Mouse (Mus musculus) myocyte (in vitro differentiated cells): ENCODE data around the gene Thap8. TPM values are rescaled to one million over a fixed set of nuclear protein-coding genes. Genes with fewer than 3 reads are reported as not detected.

Source experiments
- H3K27me3 ChIP-seq: one replicate; pipeline ENCODE4 v1.6.1; 2011; ENCODE audit not compliant: control insufficient read depth, insufficient read depth, insufficient read length
- H3K36me3 ChIP-seq: one replicate; pipeline ENCODE4 v1.6.1; 2011; ENCODE audit not compliant: control insufficient read depth, insufficient read depth
- H3K4me2 ChIP-seq: one replicate; pipeline ENCODE4 v1.6.1; 2011; ENCODE audit warnings: low read depth, control low read depth
- H3K4me3 ChIP-seq: one replicate; pipeline ENCODE4 v1.5.1; 2011; ENCODE audit warnings: mild to moderate bottlenecking, control low read depth, moderate library complexity
- H3K79me2 ChIP-seq: one replicate; pipeline ENCODE4 v1.6.1; 2011; ENCODE audit not compliant: control insufficient read depth, insufficient read depth
- H3ac ChIP-seq: one replicate; pipeline ENCODE4 v1.6.1; 2011; ENCODE audit not compliant: control insufficient read depth, insufficient read length
- E2F4 ChIP-seq: IDR thresholded peaks from one replicate; pipeline ENCODE4 v1.6.1; 2011; ENCODE audit warnings: mild to moderate bottlenecking, control low read depth, moderate library complexity; ENCODE audit not compliant: insufficient read depth
- MYOD1 ChIP-seq, 3 experiments: IDR thresholded peaks; one replicate each; pipeline ENCODE4 v1.6.1; 2011; ENCODE audit warnings: control low read depth in 2 of 3, low read depth in 2 of 3, mild to moderate bottlenecking in 2 of 3, moderate library complexity in 1 of 3; ENCODE audit not compliant: insufficient read length in 2 of 3, control insufficient read depth in 1 of 3
- POLR2A ChIP-seq: IDR thresholded peaks from one replicate; pipeline ENCODE4 v1.6.1; 2011; ENCODE audit warnings: low read depth, mild to moderate bottlenecking, control low read depth, moderate library complexity; ENCODE audit not compliant: insufficient read length
- POLR2AphosphoS2 ChIP-seq: IDR thresholded peaks from one replicate; pipeline ENCODE4 v1.6.1; 2011; ENCODE audit warnings: low read depth, control low read depth; ENCODE audit not compliant: insufficient read length
- REST ChIP-seq: IDR thresholded peaks from one replicate; pipeline ENCODE4 v1.6.1; 2011; ENCODE audit warnings: mild to moderate bottlenecking, control low read depth, moderate library complexity; ENCODE audit not compliant: insufficient read depth, insufficient read length
- SRF ChIP-seq: IDR thresholded peaks from one replicate; pipeline ENCODE4 v1.6.1; 2011; ENCODE audit warnings: low read depth; ENCODE audit not compliant: control insufficient read depth, insufficient read length
- TCF3 ChIP-seq: IDR thresholded peaks from one replicate; pipeline ENCODE4 v1.6.1; 2011; ENCODE audit warnings: low read depth, control low read depth; ENCODE audit not compliant: insufficient read length
- USF1 ChIP-seq: IDR thresholded peaks from one replicate; pipeline ENCODE4 v1.6.1; 2011; ENCODE audit warnings: low read depth, mild to moderate bottlenecking, control low read depth, moderate library complexity
- polyA plus RNA-seq: library from polyadenylated mRNA; unstranded; fragments of >200 nt; fragmentation: generic; extraction: Trizol; gene quantifications from one replicate; pipeline ENCODE4 v1.2.1, GENCODE M21; 2012; ENCODE audit warnings: missing spikeins

The Thap8 gene
- polyA plus RNA-seq, 1 experiment: 0.02 TPM

GRCm38 (mm10) chr7:30339432-30340109, 59.7 kb downstream of the Thap8 start:
- Histone ChIP-seq H3ac (no peak overlapping the region), H3K27me3 (peaks cover 46% of the 10 kb centered on the region), H3K79me2 (no peaks in the 10 kb centered on the region), H3K4me3 (no peak overlapping the region), H3K4me2 (no peak overlapping the region), H3K36me3 (no peaks in the 10 kb centered on the region)
- no peak for TF ChIP-seq TCF3
- no peak for TF ChIP-seq SRF
- TF ChIP-seq REST: no peak
- no peak for TF ChIP-seq POLR2AphosphoS2
- no peak for TF ChIP-seq POLR2A
- no peak for TF ChIP-seq MYOD1 (IDR thresholded peaks at IDR 0.05; ENCODE audit: control insufficient read depth in 1 of 3, insufficient read length in 2 of 3, low read depth in 2 of 3)
- no peak for TF ChIP-seq USF1
- TF ChIP-seq E2F4: no peak

Other genes with a start within 250 kb of the Thap8 start
- gene Zfp14, start 228.7 kb upstream of the Thap8 start, polyA plus RNA-seq: 0.97 TPM
- 2.8 TPM for gene Zfp82, start 207.2 kb upstream of the Thap8 start, polyA plus RNA-seq
- 0.32 TPM for gene Gm26920, start 189.7 kb upstream of the Thap8 start, polyA plus RNA-seq
- gene Zfp566, start 189.6 kb upstream of the Thap8 start, polyA plus RNA-seq: 4.3 TPM
- gene Zfp260, start 185.3 kb upstream of the Thap8 start, polyA plus RNA-seq: 11.3 TPM
- 1.1 TPM for gene Zfp382, start 158.2 kb upstream of the Thap8 start, polyA plus RNA-seq
- 13.2 TPM for gene Zfp146, start 110.3 kb upstream of the Thap8 start, polyA plus RNA-seq
- 112 TPM for gene Cox7a1, start 96.0 kb upstream of the Thap8 start, polyA plus RNA-seq
- 622 TPM for gene Capns1, start 81.3 kb upstream of the Thap8 start, polyA plus RNA-seq
- gene Polr2i, start 48.1 kb upstream of the Thap8 start, polyA plus RNA-seq: 174 TPM
- 147 TPM for gene Tbcb, start 47.8 kb upstream of the Thap8 start, polyA plus RNA-seq
- gene Ovol3, start 44.4 kb upstream of the Thap8 start, polyA plus RNA-seq: not detected
- 5.0 TPM for gene Wdr62, start 325 bp downstream of the Thap8 start, polyA plus RNA-seq
- gene Clip3, start 11.6 kb downstream of the Thap8 start, polyA plus RNA-seq: 19.4 TPM
- gene Alkbh6, start 28.6 kb downstream of the Thap8 start, polyA plus RNA-seq: 33.9 TPM
- gene Syne4, start 34.7 kb downstream of the Thap8 start, polyA plus RNA-seq: 1.2 TPM
- gene E130208F15Rik, start 41.6 kb downstream of the Thap8 start, polyA plus RNA-seq: 4.0 TPM
- gene Sdhaf1, start 43.8 kb downstream of the Thap8 start, polyA plus RNA-seq: 13.6 TPM
- 0.66 TPM for gene Lrfn3, start 82.7 kb downstream of the Thap8 start, polyA plus RNA-seq
- gene Tyrobp, start 133.7 kb downstream of the Thap8 start, polyA plus RNA-seq: not detected
- not detected for gene Hcst, start 139.8 kb downstream of the Thap8 start, polyA plus RNA-seq
- 0.07 TPM for gene Nfkbid, start 141.6 kb downstream of the Thap8 start, polyA plus RNA-seq
- 0.26 TPM for gene Aplp1, start 165.4 kb downstream of the Thap8 start, polyA plus RNA-seq
- gene Kirrel2, start 177.6 kb downstream of the Thap8 start, polyA plus RNA-seq: not detected
- gene Nphs1, start 178.2 kb downstream of the Thap8 start, polyA plus RNA-seq: 0.43 TPM
- not detected for gene Prodh2, start 213.5 kb downstream of the Thap8 start, polyA plus RNA-seq